In the genomic region with DNA sequence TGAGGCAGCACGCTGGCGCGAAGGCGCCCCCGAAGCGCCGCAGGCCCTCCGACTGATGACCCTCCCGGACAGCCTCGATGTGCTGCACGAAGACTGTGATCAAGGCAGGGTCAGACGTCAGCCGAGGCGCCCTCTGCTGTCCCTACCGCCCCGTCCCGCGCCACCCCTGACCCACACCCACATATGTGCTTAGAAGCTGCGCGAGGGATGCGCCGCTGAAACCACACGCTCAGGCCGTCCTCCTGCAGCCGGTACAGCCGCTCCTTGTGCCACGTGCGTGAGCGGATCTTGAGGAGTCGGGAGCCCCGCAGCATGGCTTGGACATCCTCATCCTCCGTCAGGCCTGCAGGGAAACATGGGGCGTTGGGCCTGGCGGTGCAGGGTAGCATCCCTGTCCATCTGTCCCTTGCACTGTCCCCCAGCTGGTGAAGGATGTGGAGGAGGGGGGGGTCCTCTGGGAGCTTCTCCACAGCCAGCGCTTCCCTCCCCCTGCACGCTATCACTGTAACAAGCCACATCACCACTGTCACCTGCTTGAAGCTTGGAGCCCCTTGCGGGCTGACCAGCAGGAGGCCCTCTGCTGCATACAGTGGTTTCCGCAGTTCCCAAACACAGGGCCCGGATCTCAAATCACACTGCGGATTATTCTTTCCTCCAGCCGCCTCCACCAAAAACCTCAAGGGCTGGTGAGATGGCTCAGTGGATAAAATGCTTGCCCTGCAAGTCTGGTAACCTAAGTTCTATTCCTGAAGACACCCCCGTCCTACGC, we compare ENCODE assay signal across 9 mouse cellular contexts. TPM values are rescaled to one million over a fixed set of nuclear protein-coding genes. Genes with fewer than 3 reads are reported as not detected.
DNase-seq lines count a peak whose midpoint lies in the region; ATAC-seq lines count a peak whose summit lies in the region.
"Had no signal": no experiment of that assay in that cellular context is flagged by ENCODE, and none has a peak within 500 bp of the region (broad histone marks: within the 10 kb centered on the region; RNA-seq: fewer than 3 reads in every experiment).

No protein-coding gene starts in this region.

- H3K4me1 ChIP-seq in embryonic facial prominence, embryonic 13.5 days, result peaks cover 18% of the 10 kb centered on the region
- peaks cover 11% of the 10 kb centered on the region for H3K4me1 ChIP-seq in limb, embryonic 12.5 days (replicated peaks)
- peaks cover 14% of the 10 kb centered on the region for H3K4me1 ChIP-seq in neural tube, embryonic 15.5 days

- DNase-seq in heart, adult 11 months, result peak; percentile 92
- DNase-seq in heart, postnatal 36 days, result no peak
- peak; percentile 15 to 19 for DNase-seq in B cell, adult 2 months
- no peak for DNase-seq in layer of hippocampus, adult 8-10 months (ENCODE audit: low spot score in 2 of 2)
- DNase-seq in natural killer cell, adult 2 months (ENCODE audit: low spot score in 2 of 2), result no peak

- no peak overlapping the region for H3K27ac ChIP-seq in embryonic facial prominence, embryonic 13.5 days
- no peak overlapping the region for H3K27ac ChIP-seq in limb, embryonic 12.5 days
- H3K27ac ChIP-seq in neural tube, embryonic 15.5 days (replicated peaks), result no peak overlapping the region

- H3K9ac ChIP-seq in embryonic facial prominence, embryonic 13.5 days, result peak overlapping the region; percentile 59
- H3K9ac ChIP-seq in limb, embryonic 12.5 days (replicated peaks), result peak overlapping the region; percentile 18; the same call in 1 of the 2 replicates
- H3K9ac ChIP-seq in neural tube, embryonic 15.5 days (replicated peaks), result peak overlapping the region; percentile 42

- peak overlapping the region; percentile 32 for H3K4me3 ChIP-seq in embryonic facial prominence, embryonic 13.5 days
- H3K4me3 ChIP-seq in limb, embryonic 12.5 days (replicated peaks), result peak overlapping the region; percentile 35
- H3K4me3 ChIP-seq in neural tube, embryonic 15.5 days (replicated peaks), result peak overlapping the region; percentile 32

- no peaks in the 10 kb centered on the region for H3K9me3 ChIP-seq in embryonic facial prominence, embryonic 13.5 days
- H3K9me3 ChIP-seq in limb, embryonic 12.5 days, result no peaks in the 10 kb centered on the region
- no peaks in the 10 kb centered on the region for H3K9me3 ChIP-seq in neural tube, embryonic 15.5 days (replicated peaks)

- intact Hi-C loops in heart, postnatal 36 days (cut with DNase I), result no loop called here

- WGBS in embryonic facial prominence, embryonic 13.5 days, result 2% methylated on average over 43 of the region's 43 CpGs
- 2% methylated on average over 43 of the region's 43 CpGs for WGBS in limb, embryonic 12.5 days
- WGBS in neural tube, embryonic 15.5 days, result 2% methylated on average over 43 of the region's 43 CpGs

- H3K4me2 ChIP-seq in embryonic facial prominence, embryonic 13.5 days, result peak overlapping the region; percentile 60
- peak overlapping the region; percentile 54 for H3K4me2 ChIP-seq in limb, embryonic 12.5 days
- peak overlapping the region; percentile 60 for H3K4me2 ChIP-seq in neural tube, embryonic 15.5 days

- no peak for ATAC-seq in embryonic facial prominence, embryonic 13.5 days (ENCODE audit: insufficient number of reproducible peaks, insufficient read depth, low FRiP score, low TSS enrichment, low read depth)
- 0 out of 2 replicates have a peak, but pooled peaks have one; percentile 34 for ATAC-seq in limb, embryonic 12.5 days (ENCODE audit: insufficient number of reproducible peaks, insufficient read depth, low FRiP score, low TSS enrichment, low read depth)
- ATAC-seq in neural tube, embryonic 15.5 days (ENCODE audit: low FRiP score), result peak; percentile 50; the same call in 1 of the 2 replicates

- H3K27me3 ChIP-seq in embryonic facial prominence, embryonic 13.5 days, result peaks cover 43% of the 10 kb centered on the region
- H3K27me3 ChIP-seq in limb, embryonic 12.5 days, result peaks cover 55% of the 10 kb centered on the region
- peaks cover 35% of the 10 kb centered on the region for H3K27me3 ChIP-seq in neural tube, embryonic 15.5 days (replicated peaks)
- H3K27me3 ChIP-seq: CH12.LX had no signal

- 0 out of 2 replicates have a peak, but pooled peaks cover 5% of the 10 kb centered on the region for H3K36me3 ChIP-seq in embryonic facial prominence, embryonic 13.5 days
- H3K36me3 ChIP-seq in limb, embryonic 12.5 days, result no peaks in the 10 kb centered on the region
- no peaks in the 10 kb centered on the region for H3K36me3 ChIP-seq in neural tube, embryonic 15.5 days

RNA-seq across cellular contexts. Expression of a gene that starts 21.0 kb away (rescaled TPM):
- total RNA-seq in heart, postnatal 36 days (2021), result 10 to 100 TPM; 16.1 to 18.3 TPM
- polyA plus RNA-seq in embryonic facial prominence, embryonic 13.5 days (2015; fragmentation: Nextera tagmentation; extraction: Ambion mirVana), result 5.3 and 7.2 TPM in 2 replicates
- 2.9 and 3.6 TPM in 2 replicates for polyA plus RNA-seq in limb, embryonic 12.5 days (2016; fragmentation: Nextera tagmentation; extraction: Ambion mirVana)
- polyA plus RNA-seq in neural tube, embryonic 15.5 days (2015; fragmentation: Nextera tagmentation; extraction: Ambion mirVana), result 3.2 and 3.4 TPM in 2 replicates
- total RNA-seq in layer of hippocampus, adult 8-10 months (2022), result 10 to 100 TPM; 11.0 to 15.3 (median 12.8) TPM

RNA-seq across cellular contexts. Expression of a gene that starts 21.0 kb away (rescaled TPM):
- total RNA-seq in heart, postnatal 36 days (2021), result 10 to 100 TPM; 37.4 to 41.4 TPM
- polyA plus RNA-seq in embryonic facial prominence, embryonic 13.5 days (2015; fragmentation: Nextera tagmentation; extraction: Ambion mirVana), result 16.6 and 17.4 TPM in 2 replicates
- polyA plus RNA-seq in limb, embryonic 12.5 days (2016; fragmentation: Nextera tagmentation; extraction: Ambion mirVana), result 8.1 and 11.9 TPM in 2 replicates
- 9.3 and 10.4 TPM in 2 replicates for polyA plus RNA-seq in neural tube, embryonic 15.5 days (2015; fragmentation: Nextera tagmentation; extraction: Ambion mirVana)
- 10 to 100 TPM; 88.4 to 98.2 (median 94.7) TPM for total RNA-seq in layer of hippocampus, adult 8-10 months (2022)

RNA-seq across cellular contexts. Expression of a gene that starts 35.5 kb away (rescaled TPM):
- 10 to 100 TPM; 18.0 to 20.5 TPM for total RNA-seq in heart, postnatal 36 days (2021)
- 5.2 and 6.9 TPM in 2 replicates for polyA plus RNA-seq in embryonic facial prominence, embryonic 13.5 days (2015; fragmentation: Nextera tagmentation; extraction: Ambion mirVana)
- 3.9 and 4.0 TPM in 2 replicates for polyA plus RNA-seq in limb, embryonic 12.5 days (2016; fragmentation: Nextera tagmentation; extraction: Ambion mirVana)
- polyA plus RNA-seq in neural tube, embryonic 15.5 days (2015; fragmentation: Nextera tagmentation; extraction: Ambion mirVana), result 4.3 and 4.5 TPM in 2 replicates
- total RNA-seq in layer of hippocampus, adult 8-10 months (2022), result 10 to 100 TPM; 39.0 to 51.3 (median 45.9) TPM

RNA-seq across cellular contexts. Expression of a gene that starts 51.7 kb away (rescaled TPM):
- 1 to 10 TPM; 2.0 to 2.1 TPM for total RNA-seq in heart, postnatal 36 days (2021)
- 15.0 and 16.2 TPM in 2 replicates for polyA plus RNA-seq in embryonic facial prominence, embryonic 13.5 days (2015; fragmentation: Nextera tagmentation; extraction: Ambion mirVana)
- 12.8 and 13.2 TPM in 2 replicates for polyA plus RNA-seq in limb, embryonic 12.5 days (2016; fragmentation: Nextera tagmentation; extraction: Ambion mirVana)
- 28.4 and 29.0 TPM in 2 replicates for polyA plus RNA-seq in neural tube, embryonic 15.5 days (2015; fragmentation: Nextera tagmentation; extraction: Ambion mirVana)
- 10 to 100 TPM in 3 of 4 experiments, 1 to 10 TPM in 1; 9.4 to 15.1 (median 11.6) TPM for total RNA-seq in layer of hippocampus, adult 8-10 months (2022)

RNA-seq across cellular contexts. Expression of a gene that starts 52.4 kb away (rescaled TPM):
- total RNA-seq in heart, postnatal 36 days (2021), result 10 to 100 TPM; 70.4 to 81.3 TPM
- 189 and 192 TPM in 2 replicates for polyA plus RNA-seq in embryonic facial prominence, embryonic 13.5 days (2015; fragmentation: Nextera tagmentation; extraction: Ambion mirVana)
- polyA plus RNA-seq in limb, embryonic 12.5 days (2016; fragmentation: Nextera tagmentation; extraction: Ambion mirVana), result 167 and 192 TPM in 2 replicates
- 149 and 153 TPM in 2 replicates for polyA plus RNA-seq in neural tube, embryonic 15.5 days (2015; fragmentation: Nextera tagmentation; extraction: Ambion mirVana)
- total RNA-seq in layer of hippocampus, adult 8-10 months (2022), result 10 to 100 TPM; 55.2 to 71.2 (median 63.6) TPM

Comparison
In these comparisons a context has a peak if more than half of its experiments do, and no peak if none do; other contexts are left out.
1. DNase-seq: peak in heart, adult 11 months (single experiment) and B cell, adult 2 months (2 of 2); none in heart, postnatal 36 days (0 of 2), layer of hippocampus, adult 8-10 months (0 of 2) and natural killer cell, adult 2 months (0 of 2).
2. Peak in every context shown above with its lines, with median percentiles within 50 percentile points of each other: H3K4me2 ChIP-seq, H3K4me3 ChIP-seq and H3K9ac ChIP-seq.